Mouse (Mus musculus) lung, embryonic 14.5 days (tissue): ENCODE measurements around the gene Gimap4. TPM values are rescaled to one million over a fixed set of nuclear protein-coding genes. Genes with fewer than 3 reads are reported as not detected.

ENCODE experiments used
- ATAC-seq: fragments of 200-750 bp; cut with Nextera tagmentation; 2 replicates; pipeline ENCODE4 v1.8.0; 2017; ENCODE audit warnings: mild to moderate bottlenecking, moderate TSS enrichment, moderate library complexity; ENCODE audit not compliant: insufficient read depth
- DNase-seq: peaks from one replicate; pipeline ENCODE4 v3.0.0-alpha.2; 2015
- H3K27ac ChIP-seq: fragments of 300-500 bp; sonication (generic); 2 replicates; pipeline ENCODE4 v1.5.1; 2014; ENCODE audit warnings: low read depth, mild to moderate bottlenecking, moderate library complexity
- H3K27me3 ChIP-seq: fragments of 300-500 bp; sonication (generic); 2 replicates; pipeline ENCODE4 v1.6.1; 2014; ENCODE audit warnings: low read length, control low read depth; ENCODE audit not compliant: insufficient read depth
- H3K36me3 ChIP-seq: fragments of 300-500 bp; sonication (generic); 2 replicates; pipeline ENCODE4 v1.6.1; 2014; ENCODE audit warnings: control low read depth; ENCODE audit not compliant: insufficient read depth
- H3K4me1 ChIP-seq: fragments of 300-500 bp; sonication (generic); 2 replicates; pipeline ENCODE4 v1.6.1; 2014; ENCODE audit warnings: antibody characterized with exemption, control low read depth; ENCODE audit not compliant: insufficient read depth
- H3K4me2 ChIP-seq: fragments of 300-500 bp; sonication (generic); 2 replicates; pipeline ENCODE4 v1.6.1; 2014; ENCODE audit warnings: mild to moderate bottlenecking
- H3K4me3 ChIP-seq: fragments of 300-500 bp; sonication (generic); 2 replicates; pipeline ENCODE4 v1.5.1; 2014; ENCODE audit warnings: low read depth, low read length
- H3K9ac ChIP-seq: fragments of 300-500 bp; sonication (generic); 2 replicates; pipeline ENCODE4 v1.6.1; 2014
- H3K9me3 ChIP-seq: fragments of 300-500 bp; sonication (generic); 2 replicates; pipeline ENCODE4 v1.6.1; 2016; ENCODE audit warnings: low read depth, low read length, control low read depth
- CTCF ChIP-seq: IDR thresholded peaks from 2 replicates; pipeline ENCODE4 v1.5.1; 2016; ENCODE audit warnings: antibody characterized with exemption, low read depth
- WGBS: fragments of 180-500 bp; shearing (Covaris S2); extraction: QIAGEN DNeasy Blood & Tissue Kit; methylation state at CpG from one replicate; pipeline ENCODE4 v1.1.7; 2014; 5-methylcytosine and 5-hydroxymethylcytosine counted together
- polyA plus RNA-seq: library from polyadenylated mRNA; unstranded; fragments of >200 nt; fragmentation: Nextera tagmentation; extraction: Ambion mirVana; gene quantifications from 2 replicates; pipeline ENCODE4 v1.2.1, GENCODE M21; 2014

The Gimap4 gene
- polyA plus RNA-seq, 1 experiment from 2014 or later: 27.8 TPM

DNA sequence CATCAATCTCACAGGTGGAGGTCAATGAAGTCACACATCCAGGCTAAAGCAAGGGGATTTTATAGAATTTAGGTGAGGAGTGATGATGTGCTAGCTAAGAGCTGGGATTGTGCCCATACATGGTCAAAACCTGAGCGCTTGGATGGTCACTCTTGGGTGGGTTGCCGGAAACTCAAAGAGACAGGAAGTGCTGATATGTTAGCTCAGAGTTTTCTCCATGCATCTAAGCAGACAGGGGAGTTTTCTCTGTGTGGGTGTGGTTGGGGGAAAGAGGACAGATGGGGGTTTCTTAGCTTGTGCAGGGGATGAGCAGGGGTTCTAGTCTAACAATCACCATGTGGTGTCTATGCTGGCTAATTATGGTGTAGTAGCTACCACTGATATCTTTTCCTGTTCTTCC lies 5.0 kb downstream of the Gimap4 start:
- no peak overlapping the region for H3K4me2 ChIP-seq
- H3K4me1 ChIP-seq: no peaks in the 10 kb centered on the region
- H3K27ac ChIP-seq: no peak overlapping the region
- no peaks in the 10 kb centered on the region for H3K27me3 ChIP-seq
- ATAC-seq (no peak), DNase-seq (no peak)
- no peak overlapping the region for H3K9ac ChIP-seq
- no peaks in the 10 kb centered on the region for H3K36me3 ChIP-seq
- no peaks in the 10 kb centered on the region for H3K9me3 ChIP-seq
- 68% methylated on average over 2 of the region's 2 CpGs for WGBS
- no peak for TF ChIP-seq CTCF
- no peak overlapping the region for H3K4me3 ChIP-seq

DNA sequence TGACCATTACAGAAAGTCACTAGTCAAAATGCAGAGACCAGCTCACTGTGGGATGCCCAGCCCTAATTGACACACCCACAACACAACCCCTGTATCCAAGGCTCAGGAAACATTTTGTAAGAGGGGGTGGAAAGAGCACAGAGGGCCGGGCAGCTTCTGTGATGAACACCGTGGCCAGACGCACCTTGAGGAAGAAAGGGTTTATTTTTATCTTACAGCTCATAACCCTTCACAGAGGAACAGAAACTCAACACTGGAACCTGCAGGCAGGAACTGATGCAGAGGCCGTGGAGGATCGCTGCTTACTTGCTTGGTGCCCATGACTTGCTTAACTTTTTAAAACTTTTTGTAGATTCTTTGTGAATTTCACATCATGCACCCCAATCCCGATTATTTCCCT lies 8.6 kb downstream of the Gimap4 start:
- Histone ChIP-seq H3K27ac (no peak overlapping the region), H3K27me3 (no peaks in the 10 kb centered on the region), H3K9me3 (no peaks in the 10 kb centered on the region), H3K4me1 (no peaks in the 10 kb centered on the region), H3K9ac (no peak overlapping the region), H3K4me2 (no peak overlapping the region), H3K36me3 (no peaks in the 10 kb centered on the region), H3K4me3 (no peak overlapping the region)
- TF ChIP-seq CTCF: no peak
- ATAC-seq: no peak
- no peak for DNase-seq
- WGBS: 81% methylated on average over 6 of the region's 6 CpGs

- TF ChIP-seq CTCF: no peak
- Histone ChIP-seq H3K9ac (no peak overlapping the region), H3K9me3 (no peaks in the 10 kb centered on the region), H3K36me3 (0 out of 2 replicates have a peak, but pooled peaks cover 2% of the 10 kb centered on the region), H3K4me2 (no peak overlapping the region), H3K4me1 (no peaks in the 10 kb centered on the region), H3K27me3 (no peaks in the 10 kb centered on the region), H3K27ac (peak overlapping the region; percentile 13; the same call in 1 of the 2 replicates), H3K4me3 (no peak overlapping the region)
- DNase-seq: no peak
- WGBS: 80% methylated on average over 4 of the region's 4 CpGs
- ATAC-seq: no peak
Observed at GRCm38 (mm10) chr6:48696830-48697554, 12.6 kb downstream of the Gimap4 start.

DNA sequence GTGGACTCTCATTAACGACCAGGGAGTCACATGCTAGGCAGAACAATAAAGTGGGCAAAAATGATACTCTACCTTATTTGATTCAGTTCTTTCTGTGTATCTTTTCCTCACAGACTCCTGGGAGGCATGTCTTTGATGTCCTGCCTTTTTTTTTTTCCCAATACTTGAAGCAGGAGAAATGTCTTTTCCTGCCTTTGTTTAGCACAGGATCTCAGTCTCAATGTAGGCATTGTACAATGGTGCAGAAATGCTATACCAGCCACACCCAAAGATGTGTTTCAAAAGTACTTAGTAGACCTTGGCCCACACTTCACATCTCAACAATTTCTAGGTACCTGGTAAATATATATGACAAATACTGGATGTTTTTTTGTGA lies 13.2 kb downstream of the Gimap4 start:
- Histone ChIP-seq H3K36me3 (0 out of 2 replicates have a peak, but pooled peaks cover 5% of the 10 kb centered on the region), H3K27me3 (no peaks in the 10 kb centered on the region), H3K4me2 (no peak overlapping the region), H3K9ac (no peak overlapping the region), H3K4me3 (no peak overlapping the region), H3K4me1 (no peaks in the 10 kb centered on the region), H3K27ac (peak overlapping the region; percentile 13; the same call in 1 of the 2 replicates), H3K9me3 (no peaks in the 10 kb centered on the region)
- no peak for TF ChIP-seq CTCF
- DNase-seq (no peak), ATAC-seq (no peak)
- WGBS: 21% methylated on average over 1 of the region's 1 CpGs

- 0 out of 2 replicates have a peak, but pooled peaks cover 5% of the 10 kb centered on the region for H3K36me3 ChIP-seq
- WGBS: 76% methylated on average over 7 of the region's 7 CpGs
- TF ChIP-seq CTCF: no peak
- H3K9ac ChIP-seq: no peak overlapping the region
- no peak overlapping the region for H3K27ac ChIP-seq
- no peaks in the 10 kb centered on the region for H3K27me3 ChIP-seq
- no peaks in the 10 kb centered on the region for H3K9me3 ChIP-seq
- no peak overlapping the region for H3K4me3 ChIP-seq
- no peaks in the 10 kb centered on the region for H3K4me1 ChIP-seq
- H3K4me2 ChIP-seq: no peak overlapping the region
- DNase-seq (no peak), ATAC-seq (no peak)
Observed at GRCm38 (mm10) chr6:48698066-48698856, 13.9 kb downstream of the Gimap4 start.

DNA sequence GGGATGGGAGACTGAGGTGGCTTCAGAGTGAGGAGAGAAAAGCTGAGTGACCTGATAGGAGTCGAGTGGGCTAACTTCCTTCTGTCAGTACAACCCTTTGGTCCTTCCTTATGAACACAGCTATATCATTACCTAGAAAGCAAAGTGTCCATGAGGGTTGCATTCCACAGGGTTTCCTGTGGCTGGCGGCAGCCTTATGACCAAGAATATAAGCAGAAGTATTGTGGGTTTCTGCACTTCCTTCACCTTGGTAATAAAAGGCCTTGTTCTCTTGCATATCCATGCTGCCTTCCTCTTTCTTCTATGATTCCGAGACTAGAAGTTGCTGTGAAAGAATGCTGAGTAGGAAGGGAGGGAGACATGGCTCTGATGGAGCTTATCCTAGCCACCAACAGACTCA lies 14.5 kb downstream of the Gimap4 start:
- TF ChIP-seq CTCF: no peak
- Histone ChIP-seq H3K4me2 (no peak overlapping the region), H3K4me3 (no peak overlapping the region), H3K9me3 (no peaks in the 10 kb centered on the region), H3K9ac (no peak overlapping the region), H3K36me3 (0 out of 2 replicates have a peak, but pooled peaks cover 5% of the 10 kb centered on the region), H3K27me3 (no peaks in the 10 kb centered on the region), H3K4me1 (no peaks in the 10 kb centered on the region), H3K27ac (no peak overlapping the region)
- ATAC-seq (no peak), DNase-seq (no peak)
- 73% methylated on average over 3 of the region's 3 CpGs for WGBS

- WGBS: 39% methylated on average over 5 of the region's 5 CpGs
- no peak overlapping the region for H3K9ac ChIP-seq
- no peak overlapping the region for H3K4me3 ChIP-seq
- H3K4me2 ChIP-seq: no peak overlapping the region
- no peaks in the 10 kb centered on the region for H3K4me1 ChIP-seq
- TF ChIP-seq CTCF: no peak
- H3K27ac ChIP-seq: peak overlapping the region; percentile 61
- peak; percentile 68; the same call in 1 of the 2 replicates for ATAC-seq
- no peaks in the 10 kb centered on the region for H3K9me3 ChIP-seq
- H3K36me3 ChIP-seq: 0 out of 2 replicates have a peak, but pooled peaks cover 5% of the 10 kb centered on the region
- DNase-seq: peak; percentile 72
- H3K27me3 ChIP-seq: no peaks in the 10 kb centered on the region
Observed at GRCm38 (mm10) chr6:48700251-48701075, 16.1 kb downstream of the Gimap4 start.
